Mouse (Mus musculus) hindbrain, embryonic 11.5 days (tissue): Measurements from ENCODE around the gene Zfyve26. TPM values are rescaled to one million over a fixed set of nuclear protein-coding genes. Genes with fewer than 3 reads are reported as not detected.

Source experiments
- ATAC-seq: fragments of 200-750 bp; cut with Nextera tagmentation; 2 replicates; pipeline ENCODE4 v1.8.0; 2017; ENCODE audit warnings: mild to moderate bottlenecking, moderate TSS enrichment, moderate library complexity; ENCODE audit not compliant: low FRiP score
- DNase-seq: peaks from one replicate; pipeline ENCODE4 v3.0.0-alpha.2; 2015; ENCODE audit warnings: low spot score
- H3K27ac ChIP-seq: fragments of 300-500 bp; sonication (generic); 2 replicates; pipeline ENCODE4 v1.5.1; 2014; ENCODE audit warnings: mild to moderate bottlenecking, low read depth, low read length
- H3K27me3 ChIP-seq: fragments of 300-500 bp; sonication (generic); 2 replicates; pipeline ENCODE4 v1.6.1; 2014; ENCODE audit warnings: mild to moderate bottlenecking, low read length, moderate library complexity, mixed read lengths; ENCODE audit not compliant: control insufficient read depth, insufficient read depth
- H3K36me3 ChIP-seq: fragments of 300-500 bp; sonication (generic); 2 replicates; pipeline ENCODE4 v1.6.1; 2014; ENCODE audit warnings: mild to moderate bottlenecking, low read length, moderate library complexity, mixed read lengths; ENCODE audit not compliant: control insufficient read depth, insufficient read depth
- H3K4me1 ChIP-seq: fragments of 300-500 bp; sonication (generic); replicated peaks from 2 replicates; pipeline ENCODE4 v1.6.1; 2014; ENCODE audit warnings: low read length, mixed read lengths; ENCODE audit not compliant: control insufficient read depth, insufficient read depth
- H3K4me2 ChIP-seq: fragments of 300-500 bp; sonication (generic); replicated peaks from 2 replicates; pipeline ENCODE4 v1.6.1; 2014; ENCODE audit warnings: mild to moderate bottlenecking, low read depth, low read length
- H3K4me3 ChIP-seq: fragments of 300-500 bp; sonication (generic); 2 replicates; pipeline ENCODE4 v1.5.1; 2014; ENCODE audit warnings: low read depth, low read length
- H3K9ac ChIP-seq: fragments of 300-500 bp; sonication (generic); 2 replicates; pipeline ENCODE4 v1.6.1; 2014; ENCODE audit warnings: low read depth, low read length
- H3K9me3 ChIP-seq: fragments of 300-500 bp; sonication (generic); 2 replicates; pipeline ENCODE4 v1.6.1; 2016; ENCODE audit warnings: low read length; ENCODE audit not compliant: control insufficient read depth
- WGBS: fragments of 180-500 bp; shearing (Covaris S2); extraction: QIAGEN DNeasy Blood & Tissue Kit; methylation state at CpG from one replicate; pipeline ENCODE4 v1.1.7; 2014; 5-methylcytosine and 5-hydroxymethylcytosine counted together
- polyA plus RNA-seq: library from polyadenylated mRNA; unstranded; fragments of >200 nt; fragmentation: Nextera tagmentation; extraction: Ambion mirVana; gene quantifications from 2 replicates; pipeline ENCODE4 v1.2.1, GENCODE M21; 2014

Gene Zfyve26
- polyA plus RNA-seq, 1 experiment from 2014 or later, result 17.0 TPM

- 92% methylated on average over 6 of the region's 6 CpGs for WGBS
- no peak for ATAC-seq
These were observed 53.2 kb downstream of the Zfyve26 start for GRCm38 (mm10) chr12:79242921-79243320.

GRCm38 (mm10) chr12:79241985-79242384 lies 54.1 kb downstream of the Zfyve26 start:
- Histone ChIP-seq H3K9ac (no peak overlapping the region), H3K4me3 (no peak overlapping the region), H3K27me3 (no peaks in the 10 kb centered on the region), H3K4me1 (no peaks in the 10 kb centered on the region), H3K4me2 (no peak overlapping the region), H3K36me3 (peaks cover 7% of the 10 kb centered on the region; the same call in 1 of the 2 replicates), H3K27ac (no peak overlapping the region), H3K9me3 (no peaks in the 10 kb centered on the region)
- DNase-seq, result no peak
- no peak for ATAC-seq
- WGBS, result 93% methylated on average over 2 of the region's 2 CpGs

More at GRCm38 (mm10) chr12:79242921-79243320, 53.2 kb downstream of the Zfyve26 start:
- no peak overlapping the region for H3K9ac ChIP-seq
- no peak overlapping the region for H3K4me3 ChIP-seq
- peaks cover 7% of the 10 kb centered on the region; the same call in 1 of the 2 replicates for H3K36me3 ChIP-seq
- DNase-seq, result no peak
- H3K9me3 ChIP-seq, result no peaks in the 10 kb centered on the region
- no peaks in the 10 kb centered on the region for H3K27me3 ChIP-seq
- H3K27ac ChIP-seq, result no peak overlapping the region
- no peak overlapping the region for H3K4me2 ChIP-seq
- H3K4me1 ChIP-seq, result no peaks in the 10 kb centered on the region

- H3K4me2 ChIP-seq, result no peak overlapping the region
- H3K9me3 ChIP-seq, result no peaks in the 10 kb centered on the region
- 63% methylated on average over 11 of the region's 11 CpGs for WGBS
- ATAC-seq, result no peak
- H3K4me3 ChIP-seq, result no peak overlapping the region
- H3K36me3 ChIP-seq, result no peaks in the 10 kb centered on the region; the same call in 1 of the 2 replicates
- no peak overlapping the region for H3K9ac ChIP-seq
- DNase-seq, result no peak
- H3K27me3 ChIP-seq, result no peaks in the 10 kb centered on the region
- no peak overlapping the region for H3K27ac ChIP-seq
- no peaks in the 10 kb centered on the region for H3K4me1 ChIP-seq
These were observed 60.5 kb downstream of the Zfyve26 start for GRCm38 (mm10) chr12:79235485-79236080.

- Histone ChIP-seq H3K9ac (no peak overlapping the region), H3K27me3 (no peaks in the 10 kb centered on the region), H3K36me3 (no peaks in the 10 kb centered on the region), H3K27ac (no peak overlapping the region), H3K4me1 (no peaks in the 10 kb centered on the region), H3K4me3 (no peak overlapping the region), H3K9me3 (no peaks in the 10 kb centered on the region), H3K4me2 (no peak overlapping the region)
- no peak for ATAC-seq
- DNase-seq, result no peak
- 74% methylated on average over 4 of the region's 5 CpGs for WGBS
These were observed 78.6 kb downstream of the Zfyve26 start for GRCm38 (mm10) chr12:79217511-79217910.

- Histone ChIP-seq H3K9me3 (no peaks in the 10 kb centered on the region), H3K4me2 (no peak overlapping the region), H3K27ac (no peak overlapping the region), H3K9ac (no peak overlapping the region), H3K4me1 (no peaks in the 10 kb centered on the region), H3K4me3 (no peak overlapping the region), H3K36me3 (no peaks in the 10 kb centered on the region), H3K27me3 (no peaks in the 10 kb centered on the region)
- no peak for ATAC-seq
- no peak for DNase-seq
- WGBS, result 87% methylated on average over 8 of the region's 8 CpGs
These were observed 84.7 kb downstream of the Zfyve26 start for GRCm38 (mm10) chr12:79211447-79211846.

GRCm38 (mm10) chr12:79208703-79209464 lies 87.2 kb downstream of the Zfyve26 start, which contains the start of gene Rdh12:
Rdh12 (plus strand) TSS chr12:79208914.
- Histone ChIP-seq H3K27me3 (no peaks in the 10 kb centered on the region), H3K9ac (peak within 1 kb of the TSS; percentile 17; the same call in 1 of the 2 replicates), H3K36me3 (no peaks in the 10 kb centered on the region), H3K4me2 (peak within 1 kb of the TSS; percentile 50), H3K9me3 (no peaks in the 10 kb centered on the region), H3K4me3 (peak within 1 kb of the TSS; percentile 29), H3K27ac (no peak within 1 kb of the TSS), H3K4me1 (no peaks in the 10 kb centered on the region)
- DNase-seq (peak; percentile 51), ATAC-seq (no peak)
- WGBS, result 4% methylated on average over 13 of the region's 13 CpGs

GRCm38 (mm10) chr12:79201882-79202281 lies 94.2 kb downstream of the Zfyve26 start:
- 67% methylated on average over 3 of the region's 3 CpGs for WGBS
- no peak overlapping the region for H3K4me3 ChIP-seq
- no peaks in the 10 kb centered on the region for H3K36me3 ChIP-seq
- no peaks in the 10 kb centered on the region for H3K9me3 ChIP-seq
- no peaks in the 10 kb centered on the region for H3K4me1 ChIP-seq
- ATAC-seq, result no peak
- H3K9ac ChIP-seq, result no peak overlapping the region
- DNase-seq, result no peak
- no peak overlapping the region for H3K4me2 ChIP-seq
- no peak overlapping the region for H3K27ac ChIP-seq
- no peaks in the 10 kb centered on the region for H3K27me3 ChIP-seq

GRCm38 (mm10) chr12:79197105-79197504 lies 99.0 kb downstream of the Zfyve26 start:
- H3K36me3 ChIP-seq, result no peaks in the 10 kb centered on the region

GRCm38 (mm10) chr12:79193441-79193840 lies 102.7 kb downstream of the Zfyve26 start:
- no peaks in the 10 kb centered on the region for H3K36me3 ChIP-seq
- no peak overlapping the region for H3K27ac ChIP-seq
- no peaks in the 10 kb centered on the region for H3K27me3 ChIP-seq
- 0 out of 2 replicates have a peak, but pooled peaks cover 4% of the 10 kb centered on the region for H3K4me1 ChIP-seq
- H3K9me3 ChIP-seq, result no peaks in the 10 kb centered on the region
- no peak overlapping the region for H3K9ac ChIP-seq
- no peak overlapping the region for H3K4me3 ChIP-seq
- no peak for ATAC-seq
- no peak overlapping the region for H3K4me2 ChIP-seq
- peak; percentile 79 for DNase-seq
- WGBS, result 9% methylated on average over 3 of the region's 3 CpGs

More at GRCm38 (mm10) chr12:79197105-79197504, 99.0 kb downstream of the Zfyve26 start:
- Histone ChIP-seq H3K27ac (no peak overlapping the region), H3K4me3 (no peak overlapping the region), H3K27me3 (no peaks in the 10 kb centered on the region), H3K9ac (no peak overlapping the region), H3K4me1 (no peaks in the 10 kb centered on the region), H3K4me2 (no peak overlapping the region), H3K9me3 (no peaks in the 10 kb centered on the region)
- DNase-seq (no peak), ATAC-seq (no peak)
- WGBS, result 86% methylated on average over 5 of the region's 5 CpGs
